Mouse (Mus musculus) kidney, postnatal 0 days (tissue): Measurements from ENCODE around the gene Sh3bp5. TPM values are rescaled to one million over a fixed set of nuclear protein-coding genes. Genes with fewer than 3 reads are reported as not detected.

Experiments
- ATAC-seq: fragments of 200-750 bp; cut with Nextera tagmentation; replicated peaks from 2 replicates; pipeline ENCODE4 v1.8.0; 2017; ENCODE audit warnings: low read depth, moderate number of reproducible peaks, moderate TSS enrichment, moderate library complexity; ENCODE audit not compliant: low FRiP score
- DNase-seq: peaks from one replicate; pipeline ENCODE4 v3.0.0-alpha.2; 2016; ENCODE audit warnings: low spot score
- H3K27ac ChIP-seq: fragments of 300-500 bp; sonication (generic); 2 replicates; pipeline ENCODE4 v1.5.1; 2014; ENCODE audit warnings: mild to moderate bottlenecking
- H3K27me3 ChIP-seq: fragments of 300-500 bp; sonication (generic); 2 replicates; pipeline ENCODE4 v1.6.1; 2014; ENCODE audit warnings: low read length, mixed read lengths; ENCODE audit not compliant: insufficient read depth
- H3K36me3 ChIP-seq: fragments of 300-500 bp; sonication (generic); 2 replicates; pipeline ENCODE4 v1.6.1; 2014; ENCODE audit warnings: low read length, mixed read lengths; ENCODE audit not compliant: insufficient read depth
- H3K4me1 ChIP-seq: fragments of 300-500 bp; sonication (generic); replicated peaks from 2 replicates; pipeline ENCODE4 v1.6.1; 2014; ENCODE audit warnings: antibody characterized with exemption, low read length, mixed read lengths; ENCODE audit not compliant: insufficient read depth
- H3K4me2 ChIP-seq: fragments of 300-500 bp; sonication (generic); 2 replicates; pipeline ENCODE4 v1.6.1; 2014; ENCODE audit warnings: mild to moderate bottlenecking, low read length, moderate library complexity, mixed read lengths
- H3K4me3 ChIP-seq: fragments of 300-500 bp; sonication (generic); replicated peaks from 2 replicates; pipeline ENCODE4 v1.5.1; 2014; ENCODE audit warnings: low read depth, low read length
- H3K9ac ChIP-seq: fragments of 300-500 bp; sonication (generic); 2 replicates; pipeline ENCODE4 v1.6.1; 2014; ENCODE audit warnings: low read depth, low read length
- H3K9me3 ChIP-seq: fragments of 300-500 bp; sonication (generic); replicated peaks from 2 replicates; pipeline ENCODE4 v1.6.1; 2016; ENCODE audit warnings: low read length, inconsistent platforms, mixed read lengths
- CTCF ChIP-seq: IDR thresholded peaks from 2 replicates; pipeline ENCODE4 v1.5.1; 2016; ENCODE audit warnings: antibody characterized with exemption, low read depth, mild to moderate bottlenecking, moderate library complexity
- WGBS: fragments of 180-500 bp; shearing (Covaris S2); extraction: QIAGEN DNeasy Blood & Tissue Kit; methylation state at CpG from one replicate; pipeline ENCODE4 v1.1.7; 2014; 5-methylcytosine and 5-hydroxymethylcytosine counted together
- polyA plus RNA-seq: library from polyadenylated mRNA; unstranded; fragments of >200 nt; fragmentation: Nextera tagmentation; extraction: Ambion mirVana; gene quantifications from 2 replicates; pipeline ENCODE4 v1.2.1, GENCODE M21; 2015

Gene Sh3bp5
- 45.2 and 46.8 TPM in 2 replicates for polyA plus RNA-seq

DNA sequence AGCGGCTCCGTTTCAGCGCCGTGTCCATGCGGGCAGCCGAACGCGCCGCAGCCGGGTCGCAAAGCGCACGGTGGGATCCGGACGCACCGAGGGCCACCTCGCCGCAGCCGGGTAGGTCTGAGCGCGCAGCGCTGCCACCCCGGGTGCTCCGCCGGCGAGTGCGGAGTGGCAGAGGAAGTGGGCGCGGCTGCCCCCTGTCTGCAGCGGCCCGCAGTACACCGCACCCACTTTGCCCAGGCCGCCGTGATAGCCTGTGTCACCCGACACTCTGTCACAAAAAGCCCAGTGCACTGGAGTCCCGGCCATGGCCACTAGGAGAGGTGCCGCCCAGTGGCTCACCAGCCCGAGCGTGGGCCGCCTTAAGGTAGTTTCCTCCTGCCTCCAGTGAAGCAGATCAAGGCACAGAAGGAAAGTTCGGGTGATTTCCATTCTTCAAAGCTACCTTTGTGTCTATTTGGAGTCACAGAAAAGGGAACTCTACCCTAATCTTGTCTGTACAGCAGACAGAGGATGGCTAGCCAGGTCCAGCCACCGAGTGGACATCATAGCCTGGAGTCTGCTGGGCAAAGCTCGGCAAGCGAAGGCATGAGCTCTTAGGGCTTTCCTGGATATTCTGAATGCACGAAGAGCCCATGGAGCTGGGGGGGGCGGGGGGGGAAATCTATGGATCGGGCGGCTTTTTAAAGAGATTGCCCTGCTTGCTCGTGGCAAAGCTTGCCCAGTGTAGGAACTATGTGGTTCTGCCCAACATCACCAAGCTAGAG is at the start of gene Sh3bp5:
Gene Sh3bp5 (minus strand): TSS at position 149 of the 764 bp plus-strand sequence.
- H3K27ac ChIP-seq, result peak within 1 kb of the TSS; percentile 76
- H3K4me3 ChIP-seq, result peak within 1 kb of the TSS; percentile 86
- H3K9me3 ChIP-seq, result no peaks in the 10 kb centered on the region
- 7% methylated on average over 49 of the region's 49 CpGs for WGBS
- DNase-seq (peak; percentile 94), ATAC-seq (peak; percentile 96)
- no peaks in the 10 kb centered on the region for H3K36me3 ChIP-seq
- peak within 1 kb of the TSS; percentile 85 for H3K9ac ChIP-seq
- no peaks in the 10 kb centered on the region for H3K27me3 ChIP-seq
- TF ChIP-seq CTCF, result peak; percentile 97
- peaks cover 22% of the 10 kb centered on the region for H3K4me1 ChIP-seq
- H3K4me2 ChIP-seq, result peak within 1 kb of the TSS; percentile 98

DNA sequence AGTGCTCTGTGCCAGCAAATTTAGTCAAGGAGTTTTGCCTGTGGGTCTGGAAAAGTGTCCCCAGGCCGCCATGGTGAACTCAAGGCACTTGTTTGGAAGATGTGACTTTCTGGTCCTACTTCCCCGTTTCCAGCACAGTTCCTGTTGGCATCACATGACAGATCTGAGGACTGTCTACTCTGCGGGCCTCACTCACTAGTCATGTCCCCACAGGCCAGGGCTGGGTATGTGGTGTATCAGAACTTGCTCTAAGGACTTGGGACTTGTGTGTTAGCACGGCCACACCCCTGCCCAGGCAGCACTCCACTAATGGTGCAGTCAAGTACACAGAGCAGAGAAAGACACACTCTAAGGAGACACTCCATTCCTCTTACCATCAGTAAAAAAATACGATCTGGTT is 46.5 kb upstream of the Sh3bp5 start:
- H3K4me1 ChIP-seq, result no peaks in the 10 kb centered on the region
- DNase-seq (no peak), ATAC-seq (no peak)
- peaks cover 65% of the 10 kb centered on the region for H3K36me3 ChIP-seq
- no peak overlapping the region for H3K27ac ChIP-seq
- H3K9ac ChIP-seq, result no peak overlapping the region
- no peak overlapping the region for H3K4me2 ChIP-seq
- no peaks in the 10 kb centered on the region for H3K27me3 ChIP-seq
- H3K9me3 ChIP-seq, result no peaks in the 10 kb centered on the region
- 89% methylated on average over 5 of the region's 5 CpGs for WGBS
- H3K4me3 ChIP-seq, result no peak overlapping the region
- TF ChIP-seq CTCF, result no peak

DNA sequence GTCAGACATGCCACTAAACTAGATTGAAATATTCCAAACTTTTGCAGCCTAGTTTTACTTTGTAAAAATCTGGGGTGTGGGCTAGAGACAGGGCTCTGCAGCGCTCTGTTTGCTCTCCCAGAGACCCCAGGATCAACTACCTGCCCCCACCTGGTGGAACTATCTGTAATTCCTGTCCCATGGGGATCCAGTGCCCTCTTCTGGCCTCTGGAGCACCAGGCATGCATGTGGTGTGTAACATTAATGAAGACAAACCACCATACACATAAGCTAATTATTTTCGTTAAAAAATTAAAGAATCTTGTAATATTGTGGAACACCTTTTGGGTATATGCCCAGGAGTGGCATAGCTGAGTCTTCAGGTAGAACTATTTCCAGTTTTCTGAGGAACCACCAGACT is 37.4 kb upstream of the Sh3bp5 start:
- no peaks in the 10 kb centered on the region for H3K4me1 ChIP-seq
- no peak overlapping the region for H3K9ac ChIP-seq
- H3K27ac ChIP-seq, result no peak overlapping the region
- ATAC-seq (no peak), DNase-seq (no peak)
- peak; percentile 46; the same call in 1 of the 2 replicates for TF ChIP-seq CTCF
- H3K36me3 ChIP-seq, result 0 out of 2 replicates have a peak, but pooled peaks cover under 1% of the 10 kb centered on the region
- no peaks in the 10 kb centered on the region for H3K9me3 ChIP-seq
- H3K4me2 ChIP-seq, result no peak overlapping the region
- no peak overlapping the region for H3K4me3 ChIP-seq
- no peaks in the 10 kb centered on the region for H3K27me3 ChIP-seq
- WGBS, result 81% methylated on average over 2 of the region's 2 CpGs

DNA sequence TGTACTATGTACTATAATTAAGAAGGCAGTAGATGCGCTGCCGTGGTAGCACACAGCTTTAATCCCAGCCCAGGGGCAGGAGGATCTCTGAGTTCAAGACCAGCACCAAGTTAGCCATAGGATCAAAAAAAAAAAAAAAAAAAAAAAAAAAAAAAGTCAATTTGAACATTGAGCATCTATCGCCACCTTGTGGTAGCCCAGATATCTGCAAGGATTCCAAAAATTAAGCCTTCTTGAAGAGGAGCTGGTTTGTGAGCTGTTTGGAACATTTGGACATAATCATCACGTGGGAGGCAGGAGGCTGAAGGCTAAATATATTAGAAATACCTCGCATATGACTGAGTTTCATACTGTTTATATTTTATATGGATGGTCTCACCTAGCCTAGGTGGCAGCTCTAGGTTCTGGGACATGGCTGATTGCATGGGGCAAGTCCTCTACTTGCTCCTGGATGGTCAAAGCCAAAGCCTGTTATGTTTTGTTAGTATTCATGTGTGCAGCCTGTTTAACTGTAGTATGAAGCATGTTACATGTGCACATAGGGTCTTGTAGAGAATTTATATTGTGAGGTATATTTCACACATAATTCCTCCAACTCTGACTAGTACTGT is 36.7 kb upstream of the Sh3bp5 start:
- H3K9ac ChIP-seq, result no peak overlapping the region
- H3K4me3 ChIP-seq, result no peak overlapping the region
- peak; percentile 95 for TF ChIP-seq CTCF
- no peak overlapping the region for H3K4me2 ChIP-seq
- no peak for ATAC-seq
- no peaks in the 10 kb centered on the region for H3K27me3 ChIP-seq
- 6% methylated on average over 5 of the region's 5 CpGs for WGBS
- no peak overlapping the region for H3K27ac ChIP-seq
- H3K36me3 ChIP-seq, result no peaks in the 10 kb centered on the region
- DNase-seq, result peak; percentile 78
- H3K4me1 ChIP-seq, result no peaks in the 10 kb centered on the region
- H3K9me3 ChIP-seq, result no peaks in the 10 kb centered on the region

DNA sequence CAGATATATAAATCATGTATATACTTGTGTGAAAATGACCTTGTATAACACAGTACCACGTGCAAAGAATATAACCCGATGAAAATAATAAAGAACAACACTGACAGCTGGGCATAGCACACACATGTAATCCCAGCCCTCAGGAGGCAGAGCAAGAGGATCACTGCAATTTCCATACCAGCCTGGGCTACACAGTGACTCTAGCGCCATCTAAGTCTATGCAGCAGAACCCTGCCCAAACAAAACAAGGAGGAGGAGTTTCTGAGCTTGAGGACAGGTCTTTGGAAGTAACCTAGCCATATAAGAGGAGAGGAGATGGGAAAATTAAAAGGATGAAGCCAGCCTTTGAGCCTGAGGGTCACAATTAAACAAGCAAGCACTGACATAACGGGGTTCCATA is 33.8 kb upstream of the Sh3bp5 start:
- no peak for ATAC-seq
- Histone ChIP-seq H3K4me2 (no peak overlapping the region), H3K9ac (no peak overlapping the region), H3K36me3 (no peaks in the 10 kb centered on the region), H3K9me3 (no peaks in the 10 kb centered on the region), H3K27me3 (no peaks in the 10 kb centered on the region), H3K27ac (no peak overlapping the region), H3K4me1 (no peaks in the 10 kb centered on the region), H3K4me3 (no peak overlapping the region)
- peak; percentile 8; the same call in 1 of the 2 replicates for TF ChIP-seq CTCF
- no peak for DNase-seq
- 69% methylated on average over 4 of the region's 4 CpGs for WGBS

DNA sequence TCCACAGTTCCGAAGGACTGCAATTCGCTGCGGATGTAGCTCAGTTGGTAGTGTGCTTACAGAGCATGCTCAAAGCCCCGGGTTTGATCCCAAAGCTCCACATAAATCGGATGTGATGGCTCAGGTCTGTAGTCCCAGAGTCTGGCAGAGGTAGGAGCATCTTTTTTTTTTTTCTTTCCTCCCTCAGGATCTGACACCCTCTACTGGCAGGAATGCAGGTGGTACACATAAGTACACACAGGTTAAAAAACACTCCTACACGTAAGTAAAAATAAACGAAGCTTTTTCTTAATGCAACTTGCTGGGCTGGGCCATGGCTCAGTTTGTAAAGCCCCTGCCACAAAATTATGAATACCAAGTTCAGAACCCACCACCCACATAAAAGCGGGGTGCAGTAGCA is 28.3 kb upstream of the Sh3bp5 start:
- H3K4me2 ChIP-seq, result no peak overlapping the region
- H3K4me3 ChIP-seq, result no peak overlapping the region
- peak; percentile 79 for TF ChIP-seq CTCF
- H3K27me3 ChIP-seq, result no peaks in the 10 kb centered on the region
- DNase-seq (peak; percentile 70), ATAC-seq (no peak)
- H3K4me1 ChIP-seq, result 0 out of 2 replicates have a peak, but pooled peaks cover 2% of the 10 kb centered on the region
- H3K27ac ChIP-seq, result no peak overlapping the region
- H3K9ac ChIP-seq, result no peak overlapping the region
- no peaks in the 10 kb centered on the region for H3K36me3 ChIP-seq
- WGBS, result 55% methylated on average over 8 of the region's 8 CpGs
- no peaks in the 10 kb centered on the region for H3K9me3 ChIP-seq
